Mouse (Mus musculus): ENCODE data around the gene Dnajb9. TPM values are rescaled to one million over a fixed set of nuclear protein-coding genes. Genes with fewer than 3 reads are reported as not detected.

Dnajb9 gene
- total RNA-seq (2023), result 161 TPM

DNA sequence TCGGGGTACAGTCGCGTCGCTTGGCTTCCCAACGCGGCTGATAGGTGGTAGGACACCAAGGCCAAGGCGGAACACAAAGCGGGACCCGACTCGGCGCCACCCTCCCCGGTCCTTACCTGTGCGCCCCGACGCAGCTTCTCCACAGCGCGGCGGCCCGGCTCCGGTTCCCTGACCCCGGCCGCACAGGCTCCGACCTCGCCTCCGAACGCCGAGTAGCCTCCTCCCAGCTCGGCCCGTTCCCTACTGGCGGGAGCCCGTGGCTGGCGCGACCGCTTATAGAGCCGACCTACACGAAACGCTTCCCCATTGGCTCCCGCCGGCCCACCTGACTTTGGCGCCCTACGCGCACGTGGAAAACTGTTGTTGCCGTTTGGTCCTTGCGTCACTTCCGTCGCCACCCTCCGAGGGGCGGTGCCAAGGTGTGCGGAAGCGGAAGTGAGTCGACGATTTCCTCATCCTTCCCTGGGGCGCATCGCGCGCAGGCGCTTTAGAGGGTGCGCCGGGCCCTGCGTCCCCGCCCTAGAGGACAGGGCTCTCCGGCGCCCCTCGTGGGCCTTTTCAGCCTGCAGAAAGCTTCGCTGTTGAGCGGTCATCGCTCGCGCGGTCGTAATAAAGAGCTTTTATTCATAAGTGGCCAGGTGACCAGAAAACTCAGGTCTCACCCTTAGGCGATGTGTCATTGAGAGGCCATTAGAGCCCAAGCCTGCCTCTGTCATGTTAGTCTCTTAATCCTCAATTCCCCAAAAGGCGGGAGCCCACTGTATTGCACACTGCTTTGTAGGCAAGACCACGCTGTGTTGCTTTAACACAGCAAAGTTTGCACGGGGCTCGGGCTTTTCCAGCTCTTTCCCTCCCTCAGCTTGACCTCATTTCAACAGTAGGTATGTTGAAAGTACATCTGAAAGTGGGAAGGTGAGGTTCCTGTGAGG is at the start of gene Dnajb9:
Dnajb9 (minus strand) TSS at position 503 of the 929 bp plus-strand sequence.

GRCm38 (mm10) chr12:44221070-44221469 is 10.9 kb upstream of the Dnajb9 start, which contains the start of gene Pnpla8:
TSS of gene Pnpla8 (plus strand) at chr12:44221370.

Other genes starting within 250 kb of the Dnajb9 start
- 64.8 TPM for gene Pnpla8, start 11.0 kb upstream of the Dnajb9 start, total RNA-seq (2023)
- not detected for gene Nrcam, start 118.6 kb upstream of the Dnajb9 start, total RNA-seq (2023)

Measured in CD8-positive naive resting alpha-beta T cell, adult 57 days (primary cell).